Mouse (Mus musculus) neutrophil, adult 83 days (primary cell): ENCODE results near the gene Dpp6. TPM values are rescaled to one million over a fixed set of nuclear protein-coding genes. Genes with fewer than 3 reads are reported as not detected.

Experiments used
- total RNA-seq, 2 experiments: library from RNA; stranded (reverse); gene quantifications; one replicate each; pipeline ENCODE4 v1.2.4; 2023

Gene Dpp6
- not detected for total RNA-seq

GRCm38 (mm10) chr5:26816975-26817941 lies at the start of gene Dpp6:
Dpp6 (plus strand) TSS chr5:26817203.

GRCm38 (mm10) chr5:27501338-27501737 lies 684.3 kb downstream of the Dpp6 start, which contains the start of gene Speer4b:
Speer4b (minus strand) TSS chr5:27501438.

